ENCODE assay signal across 19 mouse cellular contexts in the genomic region with DNA sequence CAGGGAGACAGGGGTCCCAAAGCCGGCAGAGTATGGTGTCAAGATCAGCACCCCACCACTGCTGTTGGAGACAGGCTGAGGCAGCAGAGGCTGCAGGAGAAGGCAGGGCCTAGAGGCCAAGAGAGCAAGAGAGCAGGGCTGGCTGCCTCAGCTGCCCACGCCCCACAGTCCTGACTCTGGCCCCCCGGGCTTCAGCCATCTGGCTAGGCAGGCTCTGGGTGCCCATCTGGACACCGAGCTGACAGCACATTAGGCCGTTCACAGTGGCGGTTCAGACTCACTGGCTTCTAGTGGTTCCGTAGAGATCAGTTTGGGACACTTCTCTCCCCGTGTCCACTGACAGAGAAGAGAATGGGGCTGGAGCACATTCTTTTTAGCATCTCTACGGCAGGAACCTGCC. TPM values are rescaled to one million over a fixed set of nuclear protein-coding genes. Genes with fewer than 3 reads are reported as not detected.
DNase-seq lines count a peak whose midpoint lies in the region; ATAC-seq and TF ChIP-seq lines count a peak whose summit lies in the region.
"Had no signal": no experiment of that assay in that cellular context is flagged by ENCODE, and none has a peak within 500 bp of the region (broad histone marks: within the 10 kb centered on the region; RNA-seq: fewer than 3 reads in every experiment).

No protein-coding gene starts in this region.

- DNase-seq in cerebellum, adult 9-10 months = peak; percentile 31
- no peak for DNase-seq in cerebellum, postnatal 4 days (ENCODE audit: low spot score in 2 of 2)
- DNase-seq in hindbrain, embryonic 10.5 days (ENCODE audit: low spot score) = peak; percentile 44
- peak; percentile 21 to 36 for DNase-seq in cerebellum, postnatal 36 days
- no peak for DNase-seq in c-Kit-positive CD71-positive TER-119-positive erythroid progenitor cells, embryonic 14.5 days (ENCODE audit: low spot score)
- DNase-seq: adrenal gland, adult 2 months; gastrocnemius, postnatal 36 days; kidney, adult 11 months; thymus, adult 2 months had no signal

- no peak for TF ChIP-seq POLR2A in ES-Bruce4 (IDR thresholded peaks at IDR 0.05; ENCODE audit: insufficient read depth, low read length)

- no peak overlapping the region for H3K9ac ChIP-seq in hindbrain, embryonic 12.5 days
- H3K9ac ChIP-seq in ES-Bruce4 (ENCODE audit: low read depth, poor library complexity, severe bottlenecking) = 0 out of 2 replicates have a peak overlapping the region, but pooled peaks have one; percentile 3
- H3K9ac ChIP-seq: forebrain, embryonic 15.5 days; liver, embryonic 15.5 days; midbrain, embryonic 12.5 days; neural tube, embryonic 12.5 days had no signal

- no peak overlapping the region; the same call in 1 of the 2 replicates for H3K4me3 ChIP-seq in hindbrain, embryonic 10.5 days
- no peak overlapping the region for H3K4me3 ChIP-seq in hindbrain, embryonic 12.5 days
- H3K4me3 ChIP-seq in ES-Bruce4 (ENCODE audit: low read depth, low read length) = 0 out of 2 replicates have a peak overlapping the region, but pooled peaks have one; percentile 1
- H3K4me3 ChIP-seq: forebrain, embryonic 15.5 days; liver, embryonic 15.5 days; midbrain, embryonic 12.5 days; neural tube, embryonic 12.5 days had no signal

- H3K9me3 ChIP-seq in hindbrain, embryonic 10.5 days = no peaks in the 10 kb centered on the region
- H3K9me3 ChIP-seq in hindbrain, embryonic 12.5 days (replicated peaks) = no peaks in the 10 kb centered on the region
- H3K9me3 ChIP-seq in ES-Bruce4 (replicated peaks; ENCODE audit: control insufficient read depth, insufficient read depth, low read length, poor library complexity, severe bottlenecking) = no peaks in the 10 kb centered on the region
- H3K9me3 ChIP-seq: forebrain, embryonic 15.5 days; liver, embryonic 15.5 days; midbrain, embryonic 12.5 days; neural tube, embryonic 12.5 days had no signal

- no peak overlapping the region for H3K4me2 ChIP-seq in hindbrain, embryonic 12.5 days (replicated peaks)
- H3K4me2 ChIP-seq: forebrain, embryonic 15.5 days; liver, embryonic 15.5 days; midbrain, embryonic 12.5 days; neural tube, embryonic 12.5 days had no signal

- no peak for TF ChIP-seq CTCF in ES-Bruce4 (IDR thresholded peaks at IDR 0.05; ENCODE audit: low read depth, low read length)

- WGBS in hindbrain, embryonic 10.5 days = 59% methylated on average over 9 of the region's 9 CpGs
- 51% methylated on average over 9 of the region's 9 CpGs for WGBS in hindbrain, embryonic 12.5 days

- no peak for TF ChIP-seq EP300 in ES-Bruce4 (IDR thresholded peaks at IDR 0.05; ENCODE audit: insufficient read depth, low read depth, low read length)

- no peak for ATAC-seq in hindbrain, embryonic 12.5 days (ENCODE audit: low FRiP score)
- ATAC-seq in CD4-positive, CD25-positive, alpha-beta regulatory T cell, adult 4 months = no peak
- ATAC-seq: forebrain, embryonic 15.5 days had no signal

- H3K27ac ChIP-seq in hindbrain, embryonic 10.5 days = peak overlapping the region; percentile 76
- no peak overlapping the region for H3K27ac ChIP-seq in hindbrain, embryonic 12.5 days
- H3K27ac ChIP-seq in ES-Bruce4 (ENCODE audit: insufficient read depth, low read length) = no peak overlapping the region
- H3K27ac ChIP-seq: forebrain, embryonic 15.5 days; kidney, postnatal 0 days; liver, embryonic 15.5 days; macrophage; midbrain, embryonic 12.5 days; neural tube, embryonic 12.5 days had no signal

- no peaks in the 10 kb centered on the region for H3K36me3 ChIP-seq in hindbrain, embryonic 10.5 days
- no peaks in the 10 kb centered on the region for H3K36me3 ChIP-seq in hindbrain, embryonic 12.5 days
- H3K36me3 ChIP-seq in ES-Bruce4 (ENCODE audit: control insufficient read depth, insufficient read depth, low read length, poor library complexity, severe bottlenecking) = no peaks in the 10 kb centered on the region
- H3K36me3 ChIP-seq: forebrain, embryonic 15.5 days; liver, embryonic 15.5 days; midbrain, embryonic 12.5 days; neural tube, embryonic 12.5 days had no signal

- peaks cover 41% of the 10 kb centered on the region for H3K4me1 ChIP-seq in hindbrain, embryonic 10.5 days (replicated peaks)
- H3K4me1 ChIP-seq in hindbrain, embryonic 12.5 days = peaks cover 22% of the 10 kb centered on the region
- H3K4me1 ChIP-seq in ES-Bruce4 (ENCODE audit: control insufficient read depth, insufficient read depth, low read length) = peaks cover 2% of the 10 kb centered on the region

- H3K27me3 ChIP-seq in hindbrain, embryonic 10.5 days (ENCODE audit: insufficient read depth, poor library complexity, severe bottlenecking) = peaks cover 20% of the 10 kb centered on the region; the same call in 1 of the 2 replicates
- H3K27me3 ChIP-seq in hindbrain, embryonic 12.5 days = peaks cover 9% of the 10 kb centered on the region; the same call in 1 of the 2 replicates
- no peaks in the 10 kb centered on the region for H3K27me3 ChIP-seq in ES-Bruce4 (ENCODE audit: control insufficient read depth, insufficient read depth, low read length, poor library complexity, severe bottlenecking)
- H3K27me3 ChIP-seq: CH12.LX; forebrain, embryonic 15.5 days; liver, embryonic 15.5 days; neural tube, embryonic 12.5 days had no signal

RNA-seq across cellular contexts. Expression of a gene that starts 26.4 kb away (rescaled TPM):
- 19.1 and 23.3 TPM in 2 replicates for polyA plus RNA-seq in hindbrain, embryonic 10.5 days (2016; fragmentation: Nextera tagmentation; extraction: Ambion mirVana)
- 33.9 and 36.8 TPM in 2 replicates for polyA plus RNA-seq in hindbrain, embryonic 12.5 days (2016; fragmentation: Nextera tagmentation; extraction: Ambion mirVana)
- polyA plus RNA-seq in ES-Bruce4 (2011; ENCODE audit: insufficient read depth, insufficient read length, low read depth, missing spikeins) = 11.0 and 11.5 TPM in 2 replicates
- polyA plus RNA-seq in CD4-positive, CD25-positive, alpha-beta regulatory T cell, adult 4 months (2017; shearing (Covaris generic)) = 1 to 10 TPM; 3.5 to 5.2 TPM

Comparison
In these comparisons a context has a peak if more than half of its experiments do, and no peak if none do; other contexts are left out.
1. DNase-seq: peak in cerebellum, adult 9-10 months (single experiment), hindbrain, embryonic 10.5 days (single experiment) and cerebellum, postnatal 36 days (2 of 2); none in cerebellum, postnatal 4 days (0 of 2) and c-Kit-positive CD71-positive TER-119-positive erythroid progenitor cells, embryonic 14.5 days (single experiment).